Mouse (Mus musculus): ENCODE results near the gene Ehd2. TPM values are rescaled to one million over a fixed set of nuclear protein-coding genes. Genes with fewer than 3 reads are reported as not detected.

The Ehd2 gene
- polyA plus RNA-seq, 1 experiment from 2014 or later, result 9.2 TPM

DNA sequence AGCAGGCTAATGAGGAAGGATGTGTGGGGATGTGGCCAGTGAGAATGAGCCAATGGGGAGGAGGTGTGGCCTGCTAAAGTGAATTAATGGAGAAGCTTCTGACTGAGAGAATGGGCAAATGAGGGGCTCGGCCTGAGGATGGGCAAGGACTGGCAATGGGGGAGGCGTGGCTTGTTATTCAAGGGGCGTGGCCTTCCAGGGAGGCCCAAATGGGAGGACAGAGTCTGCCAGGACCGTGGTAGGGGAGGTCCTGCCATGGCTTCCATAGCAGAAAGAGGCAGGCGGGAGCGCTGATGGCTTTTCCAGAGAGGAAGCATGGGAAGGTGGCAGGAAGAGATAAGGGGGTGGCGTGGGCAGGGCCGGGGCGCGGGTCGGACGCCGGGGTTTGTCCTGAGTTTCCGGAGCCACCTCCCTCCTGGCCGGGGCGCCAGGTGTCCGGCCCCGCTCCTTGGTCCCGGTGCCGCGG is 12.4 kb downstream of the Ehd2 start:
- no peak overlapping the region for H3K27ac ChIP-seq (replicated peaks)
- H3K4me3 ChIP-seq (replicated peaks), result peak overlapping the region; percentile 11; the same call in 1 of the 2 replicates

DNA sequence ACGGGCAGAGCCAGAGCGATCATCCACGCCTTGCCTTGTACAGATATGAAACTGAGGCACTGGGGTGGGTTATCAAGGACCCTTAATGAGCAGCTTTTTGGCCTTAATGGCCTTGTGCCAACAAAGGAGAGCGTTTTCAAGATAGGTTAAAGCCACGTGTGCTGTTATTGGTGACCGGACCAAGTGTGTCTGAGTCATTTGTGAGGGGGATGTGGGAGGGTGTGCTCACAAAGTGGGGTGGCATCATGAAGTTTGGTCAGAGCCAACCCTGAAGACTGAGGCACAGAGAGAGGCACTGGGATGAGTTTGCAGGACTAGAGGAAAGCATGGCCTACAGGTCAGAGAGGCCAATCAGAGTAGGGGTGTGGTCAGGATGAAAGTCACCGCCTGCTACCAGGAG is 12.9 kb downstream of the Ehd2 start:
- H3K4me1 ChIP-seq, result 0 out of 2 replicates have a peak, but pooled peaks cover 4% of the 10 kb centered on the region
- H3K9me3 ChIP-seq (replicated peaks), result no peaks in the 10 kb centered on the region
- peaks cover 4% of the 10 kb centered on the region; the same call in 1 of the 2 replicates for H3K36me3 ChIP-seq
- WGBS, result 88% methylated on average over 7 of the region's 7 CpGs
- no peak overlapping the region for H3K4me3 ChIP-seq (replicated peaks)
- no peak overlapping the region for H3K9ac ChIP-seq (replicated peaks)
- no peak overlapping the region for H3K27ac ChIP-seq (replicated peaks)
- H3K27me3 ChIP-seq (replicated peaks), result no peaks in the 10 kb centered on the region; the same call in 1 of the 2 replicates
- no peak overlapping the region for H3K4me2 ChIP-seq
- no peak for ATAC-seq (ENCODE audit: low FRiP score)

More for the DNA sequence above, 12.4 kb downstream of the Ehd2 start:
- WGBS, result 6% methylated on average over 21 of the region's 21 CpGs
- H3K9ac ChIP-seq (replicated peaks), result no peak overlapping the region
- no peaks in the 10 kb centered on the region for H3K9me3 ChIP-seq (replicated peaks)
- H3K27me3 ChIP-seq (replicated peaks), result no peaks in the 10 kb centered on the region; the same call in 1 of the 2 replicates
- H3K36me3 ChIP-seq, result peaks cover 4% of the 10 kb centered on the region; the same call in 1 of the 2 replicates
- peak; percentile 26; the same call in 1 of the 2 replicates for ATAC-seq (ENCODE audit: low FRiP score)
- 0 out of 2 replicates have a peak, but pooled peaks cover 4% of the 10 kb centered on the region for H3K4me1 ChIP-seq
- H3K4me2 ChIP-seq, result peak overlapping the region; percentile 42

GRCm38 (mm10) chr7:15953307-15954074 is 13.9 kb downstream of the Ehd2 start:
- 91% methylated on average over 13 of the region's 13 CpGs for WGBS
- H3K4me2 ChIP-seq, result no peak overlapping the region
- H3K9me3 ChIP-seq (replicated peaks), result no peaks in the 10 kb centered on the region
- H3K27me3 ChIP-seq (replicated peaks), result no peaks in the 10 kb centered on the region; the same call in 1 of the 2 replicates
- peaks cover 4% of the 10 kb centered on the region; the same call in 1 of the 2 replicates for H3K36me3 ChIP-seq
- ATAC-seq (ENCODE audit: low FRiP score), result no peak
- peaks cover 8% of the 10 kb centered on the region; the same call in 1 of the 2 replicates for H3K4me1 ChIP-seq
- no peak overlapping the region for H3K4me3 ChIP-seq (replicated peaks)
- H3K27ac ChIP-seq (replicated peaks), result no peak overlapping the region
- no peak overlapping the region for H3K9ac ChIP-seq (replicated peaks)

GRCm38 (mm10) chr7:15952416-15952815 is 15.0 kb downstream of the Ehd2 start:
- Histone ChIP-seq H3K4me1 (peaks cover 12% of the 10 kb centered on the region; the same call in 1 of the 2 replicates), H3K4me3 (replicated peaks) (no peak overlapping the region), H3K36me3 (peaks cover 2% of the 10 kb centered on the region; the same call in 1 of the 2 replicates), H3K27me3 (replicated peaks) (no peaks in the 10 kb centered on the region; the same call in 1 of the 2 replicates), H3K9me3 (replicated peaks) (no peaks in the 10 kb centered on the region), H3K4me2 (no peak overlapping the region), H3K27ac (replicated peaks) (no peak overlapping the region), H3K9ac (replicated peaks) (no peak overlapping the region)
- no peak for ATAC-seq (ENCODE audit: low FRiP score)
- 83% methylated on average over 3 of the region's 3 CpGs for WGBS

GRCm38 (mm10) chr7:15950008-15950407 is 17.4 kb downstream of the Ehd2 start:
- Histone ChIP-seq H3K36me3 (no peaks in the 10 kb centered on the region), H3K4me3 (replicated peaks) (no peak overlapping the region), H3K9ac (replicated peaks) (no peak overlapping the region), H3K9me3 (replicated peaks) (no peaks in the 10 kb centered on the region), H3K4me1 (peaks cover 17% of the 10 kb centered on the region), H3K27ac (replicated peaks) (no peak overlapping the region), H3K4me2 (no peak overlapping the region), H3K27me3 (replicated peaks) (no peaks in the 10 kb centered on the region; the same call in 1 of the 2 replicates)
- WGBS, result 86% methylated on average over 15 of the region's 15 CpGs
- ATAC-seq (ENCODE audit: low FRiP score), result no peak

GRCm38 (mm10) chr7:15949216-15949790 is 18.1 kb downstream of the Ehd2 start:
- no peaks in the 10 kb centered on the region for H3K36me3 ChIP-seq
- no peak for ATAC-seq (ENCODE audit: low FRiP score)
- WGBS, result 84% methylated on average over 7 of the region's 7 CpGs
- no peaks in the 10 kb centered on the region for H3K27me3 ChIP-seq (replicated peaks)
- H3K4me1 ChIP-seq, result peaks cover 23% of the 10 kb centered on the region
- H3K27ac ChIP-seq (replicated peaks), result no peak overlapping the region
- no peaks in the 10 kb centered on the region for H3K9me3 ChIP-seq (replicated peaks)
- H3K4me3 ChIP-seq (replicated peaks), result no peak overlapping the region
- H3K9ac ChIP-seq (replicated peaks), result no peak overlapping the region
- no peak overlapping the region for H3K4me2 ChIP-seq

GRCm38 (mm10) chr7:15948381-15948941 is 18.9 kb downstream of the Ehd2 start:
- 6% methylated on average over 23 of the region's 23 CpGs for WGBS
- H3K9me3 ChIP-seq (replicated peaks), result no peaks in the 10 kb centered on the region
- H3K27me3 ChIP-seq (replicated peaks), result no peaks in the 10 kb centered on the region
- H3K4me2 ChIP-seq, result peak overlapping the region; percentile 44
- peaks cover 7% of the 10 kb centered on the region for H3K36me3 ChIP-seq
- H3K9ac ChIP-seq (replicated peaks), result no peak overlapping the region
- H3K4me3 ChIP-seq (replicated peaks), result no peak overlapping the region
- H3K4me1 ChIP-seq, result peaks cover 31% of the 10 kb centered on the region
- no peak overlapping the region for H3K27ac ChIP-seq (replicated peaks)
- ATAC-seq (ENCODE audit: low FRiP score), result no peak

- no peak overlapping the region for H3K9ac ChIP-seq (replicated peaks)
- H3K36me3 ChIP-seq, result peaks cover 14% of the 10 kb centered on the region
- H3K4me2 ChIP-seq, result peak overlapping the region; percentile 44
- H3K4me1 ChIP-seq, result peaks cover 33% of the 10 kb centered on the region
- 60% methylated on average over 4 of the region's 4 CpGs for WGBS
- no peak overlapping the region for H3K27ac ChIP-seq (replicated peaks)
- no peak for ATAC-seq (ENCODE audit: low FRiP score)
- no peak overlapping the region for H3K4me3 ChIP-seq (replicated peaks)
- H3K27me3 ChIP-seq (replicated peaks), result no peaks in the 10 kb centered on the region
- no peaks in the 10 kb centered on the region for H3K9me3 ChIP-seq (replicated peaks)
Observed at GRCm38 (mm10) chr7:15947653-15948260, 19.6 kb downstream of the Ehd2 start.

GRCm38 (mm10) chr7:15945721-15946536 is 21.4 kb downstream of the Ehd2 start, which contains the start of gene Nop53:
Gene Nop53 (minus strand): TSS chr7:15946074.
- H3K4me1 ChIP-seq, result peaks cover 33% of the 10 kb centered on the region
- 1% methylated on average over 59 of the region's 59 CpGs for WGBS

DNA sequence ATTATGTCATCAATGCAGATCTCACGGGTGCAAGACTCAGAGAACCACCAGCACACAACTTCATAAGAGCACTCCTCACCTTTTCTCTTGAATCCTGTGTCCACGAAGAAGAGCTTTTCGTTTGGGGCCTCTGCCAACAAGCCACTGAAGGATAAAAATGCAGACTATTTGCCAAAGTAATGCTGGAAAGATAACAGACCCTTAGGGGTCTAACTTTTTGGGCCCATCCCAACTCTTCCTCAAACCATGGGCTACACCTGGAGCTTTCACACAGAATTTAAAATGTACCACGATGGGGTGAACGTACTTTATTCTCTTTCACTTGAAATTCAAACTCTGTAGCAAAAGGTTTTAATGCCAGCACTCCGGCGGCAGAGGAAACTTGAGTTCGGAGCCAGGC is 22.2 kb downstream of the Ehd2 start:
- H3K27me3 ChIP-seq (replicated peaks), result no peaks in the 10 kb centered on the region
- peak overlapping the region; percentile 85 for H3K4me2 ChIP-seq
- H3K9ac ChIP-seq (replicated peaks), result peak overlapping the region; percentile 71
- peak overlapping the region; percentile 75 for H3K4me3 ChIP-seq (replicated peaks)
- peaks cover 33% of the 10 kb centered on the region for H3K4me1 ChIP-seq
- WGBS, result 8% methylated on average over 8 of the region's 8 CpGs
- H3K36me3 ChIP-seq, result peaks cover 38% of the 10 kb centered on the region
- ATAC-seq (ENCODE audit: low FRiP score), result peak; percentile 2; the same call in 1 of the 2 replicates
- H3K9me3 ChIP-seq (replicated peaks), result no peaks in the 10 kb centered on the region
- H3K27ac ChIP-seq (replicated peaks), result peak overlapping the region; percentile 98

More at GRCm38 (mm10) chr7:15945721-15946536, 21.4 kb downstream of the Ehd2 start, which contains the start of gene Nop53:
- ATAC-seq (ENCODE audit: low FRiP score), result peak; percentile 94
- H3K9me3 ChIP-seq (replicated peaks), result no peaks in the 10 kb centered on the region
- peak within 1 kb of the TSS; percentile 71 for H3K9ac ChIP-seq (replicated peaks)
- no peaks in the 10 kb centered on the region for H3K27me3 ChIP-seq (replicated peaks)
- H3K4me2 ChIP-seq, result peak within 1 kb of the TSS; percentile 85
- H3K27ac ChIP-seq (replicated peaks), result peak within 1 kb of the TSS; percentile 98
- H3K36me3 ChIP-seq, result peaks cover 32% of the 10 kb centered on the region
- peak within 1 kb of the TSS; percentile 75 for H3K4me3 ChIP-seq (replicated peaks)

Measured in neural tube, embryonic 15.5 days (tissue).